Mouse (Mus musculus) hindbrain, embryonic 12.5 days (tissue): ENCODE measurements at regions not wholly inside any gene's neighbourhood (a gene's known extent, or its start where the extent isn't known, plus 50 kb on each side); places are given as distances from the start of the nearest gene placed in this dataset.
A peak's percentile ranks its signal among the peaks of the same experiment; 100 is the strongest.

ENCODE experiments used
- ATAC-seq: fragments of 200-750 bp; cut with Nextera tagmentation; 2 replicates; pipeline ENCODE4 v1.8.0; 2017; ENCODE audit warnings: moderate TSS enrichment; ENCODE audit not compliant: low FRiP score
- H3K27ac ChIP-seq: fragments of 300-500 bp; sonication (generic); 2 replicates; pipeline ENCODE4 v1.5.1; 2016; ENCODE audit warnings: mild to moderate bottlenecking
- H3K27me3 ChIP-seq: fragments of 300-500 bp; sonication (generic); 2 replicates; pipeline ENCODE4 v1.6.1; 2016; ENCODE audit warnings: mild to moderate bottlenecking
- H3K36me3 ChIP-seq: fragments of 300-500 bp; sonication (generic); 2 replicates; pipeline ENCODE4 v1.6.1; 2016; ENCODE audit warnings: mild to moderate bottlenecking
- H3K4me1 ChIP-seq: fragments of 300-500 bp; sonication (generic); 2 replicates; pipeline ENCODE4 v1.6.1; 2016
- H3K4me2 ChIP-seq: fragments of 300-500 bp; sonication (generic); replicated peaks from 2 replicates; pipeline ENCODE4 v1.6.1; 2016; ENCODE audit warnings: mild to moderate bottlenecking
- H3K4me3 ChIP-seq: fragments of 300-500 bp; sonication (generic); 2 replicates; pipeline ENCODE4 v1.5.1; 2016; ENCODE audit warnings: mild to moderate bottlenecking
- H3K9ac ChIP-seq: fragments of 300-500 bp; sonication (generic); 2 replicates; pipeline ENCODE4 v1.6.1; 2016; ENCODE audit warnings: mild to moderate bottlenecking, moderate library complexity
- H3K9me3 ChIP-seq: fragments of 300-500 bp; sonication (generic); replicated peaks from 2 replicates; pipeline ENCODE4 v1.6.1; 2016; ENCODE audit warnings: mild to moderate bottlenecking
- WGBS: fragments of 180-500 bp; shearing (Covaris S2); methylation state at CpG from one replicate; pipeline ENCODE4 v1.1.7; 2016; 5-methylcytosine and 5-hydroxymethylcytosine counted together

DNA sequence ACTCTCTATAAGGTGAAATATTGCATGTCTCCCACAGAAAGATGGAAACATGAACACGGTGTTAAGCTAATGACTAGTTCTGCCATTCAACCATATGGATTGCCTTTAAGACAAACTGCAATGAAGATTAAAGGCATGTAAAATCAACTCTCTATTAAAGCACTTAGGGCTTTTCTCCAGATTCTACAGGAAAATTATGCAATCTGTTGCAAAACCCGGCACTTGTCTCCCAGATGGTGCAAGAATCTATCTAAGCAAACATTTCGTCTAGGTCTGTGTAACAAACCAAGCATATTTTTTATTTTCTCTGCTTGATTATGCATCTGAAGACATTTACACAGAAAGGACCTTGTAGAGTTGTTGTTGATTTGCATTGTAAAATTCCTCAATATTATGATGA lies 1682.9 kb downstream of the Cdh8 start:
- Histone ChIP-seq H3K9me3 (no peaks in the 10 kb centered on the region), H3K4me3 (no peak overlapping the region), H3K4me2 (no peak overlapping the region), H3K4me1 (no peaks in the 10 kb centered on the region), H3K27ac (no peak overlapping the region), H3K36me3 (no peaks in the 10 kb centered on the region), H3K9ac (no peak overlapping the region), H3K27me3 (no peaks in the 10 kb centered on the region)
- WGBS: 88% methylated on average over 3 of the region's 3 CpGs
- no peak for ATAC-seq

DNA sequence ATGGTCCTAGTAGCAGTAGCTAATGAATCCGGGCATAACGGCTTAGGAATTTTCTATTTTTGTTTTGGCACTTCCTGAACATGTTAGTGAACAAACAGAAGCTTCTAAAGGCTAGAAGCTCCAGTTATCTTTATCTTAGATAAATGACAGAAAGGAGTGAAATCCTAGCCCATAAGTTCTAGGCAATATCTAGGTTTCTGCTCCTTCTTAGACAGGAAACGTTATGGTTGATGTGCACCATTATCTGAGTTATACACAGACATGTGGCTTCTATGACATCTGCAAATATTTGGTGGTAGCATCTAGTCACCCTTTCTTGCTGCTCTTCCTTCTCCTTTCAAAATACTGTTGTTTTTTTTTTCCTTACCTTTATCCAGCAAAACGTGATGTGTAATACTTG lies 1693.6 kb downstream of the Cdh8 start:
- Histone ChIP-seq H3K4me1 (no peaks in the 10 kb centered on the region), H3K9ac (no peak overlapping the region), H3K4me2 (no peak overlapping the region), H3K9me3 (no peaks in the 10 kb centered on the region), H3K27me3 (no peaks in the 10 kb centered on the region), H3K36me3 (no peaks in the 10 kb centered on the region), H3K27ac (no peak overlapping the region), H3K4me3 (no peak overlapping the region)
- 91% methylated on average over 4 of the region's 4 CpGs for WGBS
- ATAC-seq: no peak

DNA sequence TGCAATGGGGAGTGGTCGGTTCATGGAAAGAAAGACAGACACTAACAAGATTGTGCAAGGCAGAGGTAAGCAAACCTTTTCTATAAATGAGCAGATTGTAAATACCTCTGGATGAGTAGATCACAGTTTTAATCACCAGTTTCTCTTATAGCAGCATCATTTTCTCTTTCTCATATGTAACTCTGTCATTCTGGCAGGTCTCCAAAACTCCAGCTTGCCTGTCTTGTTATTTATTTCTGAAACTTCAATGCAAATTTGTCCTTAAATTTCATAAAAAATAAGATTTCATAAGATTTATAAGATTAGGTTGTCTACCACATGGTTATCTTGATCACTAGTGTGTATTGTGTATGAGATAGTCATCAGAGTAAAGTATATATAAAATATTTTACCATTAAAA lies 1714.6 kb downstream of the Cdh8 start:
- Histone ChIP-seq H3K4me1 (no peaks in the 10 kb centered on the region), H3K9me3 (no peaks in the 10 kb centered on the region), H3K27me3 (no peaks in the 10 kb centered on the region), H3K27ac (no peak overlapping the region), H3K4me3 (no peak overlapping the region), H3K4me2 (no peak overlapping the region), H3K9ac (no peak overlapping the region), H3K36me3 (no peaks in the 10 kb centered on the region)
- no peak for ATAC-seq
- 90% methylated on average over 1 of the region's 1 CpGs for WGBS

DNA sequence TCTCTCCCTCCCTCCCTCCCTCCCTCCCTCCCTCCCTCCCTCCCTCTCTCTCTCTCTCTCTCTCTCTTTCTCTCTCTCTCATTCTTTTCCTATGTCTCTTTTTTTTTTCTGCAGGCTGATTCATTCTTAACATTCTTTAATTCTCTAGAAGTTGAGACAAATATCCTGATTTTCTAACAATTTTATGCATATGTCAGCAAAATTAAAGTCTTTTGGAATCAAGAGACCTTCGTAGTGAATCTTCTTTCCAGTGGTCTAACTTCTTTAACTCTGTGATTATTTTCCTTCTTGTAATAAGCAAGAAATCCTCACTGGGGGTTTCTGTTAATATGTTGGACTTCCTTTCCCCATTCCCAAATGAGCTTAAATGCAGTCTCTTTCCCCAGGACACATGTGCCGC lies 1751.9 kb downstream of the Cdh8 start:
- H3K4me2 ChIP-seq: no peak overlapping the region
- no peak overlapping the region for H3K27ac ChIP-seq
- 89% methylated on average over 2 of the region's 2 CpGs for WGBS
- H3K36me3 ChIP-seq: no peaks in the 10 kb centered on the region
- H3K4me3 ChIP-seq: no peak overlapping the region
- H3K27me3 ChIP-seq: no peaks in the 10 kb centered on the region
- no peaks in the 10 kb centered on the region for H3K9me3 ChIP-seq
- H3K4me1 ChIP-seq: no peaks in the 10 kb centered on the region
- no peak for ATAC-seq
- no peak overlapping the region for H3K9ac ChIP-seq

DNA sequence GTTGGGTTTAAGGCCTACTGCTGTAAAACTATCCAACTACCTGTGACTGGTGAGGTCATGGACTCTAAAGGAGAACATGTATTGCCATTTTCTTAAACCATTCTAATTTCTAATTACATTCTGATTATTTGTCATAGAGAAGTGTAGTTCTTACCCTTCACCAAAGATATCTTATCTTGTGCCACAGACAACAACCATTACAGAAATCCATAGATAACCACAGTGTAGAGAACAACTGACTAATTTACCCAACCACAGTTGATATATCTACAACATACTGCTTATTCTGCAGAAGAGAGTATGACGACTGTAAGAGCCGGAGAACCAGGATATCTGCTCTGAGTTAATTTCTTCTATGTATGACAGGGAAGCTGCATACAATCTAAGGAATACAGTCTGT lies 1754.1 kb downstream of the Cdh8 start:
- 89% methylated on average over 2 of the region's 2 CpGs for WGBS

DNA sequence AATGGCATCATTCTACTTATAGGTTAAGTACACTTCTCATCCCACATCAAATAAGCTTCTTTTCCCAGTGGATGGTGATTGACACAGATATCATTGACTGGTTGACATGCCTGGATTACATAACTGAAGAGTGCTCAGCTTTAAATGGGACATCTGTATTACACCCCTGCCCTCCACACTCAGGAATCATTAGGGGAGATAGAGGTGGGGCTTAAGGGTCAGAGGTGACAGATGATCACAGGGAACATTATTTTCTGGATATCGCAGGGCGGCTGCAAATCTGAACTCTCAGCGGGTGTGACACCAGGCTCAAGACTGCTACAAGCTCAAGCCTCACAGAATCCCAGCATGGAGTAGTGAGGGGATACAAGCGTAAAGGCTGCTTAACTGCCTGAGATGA lies 1763.5 kb upstream of the Got2 start:
- H3K36me3 ChIP-seq: no peaks in the 10 kb centered on the region
- H3K4me1 ChIP-seq: no peaks in the 10 kb centered on the region
- no peak overlapping the region for H3K4me3 ChIP-seq
- no peak for ATAC-seq
- no peak overlapping the region for H3K27ac ChIP-seq
- H3K9ac ChIP-seq: no peak overlapping the region
- no peaks in the 10 kb centered on the region for H3K27me3 ChIP-seq
- 63% methylated on average over 4 of the region's 4 CpGs for WGBS
- no peak overlapping the region for H3K4me2 ChIP-seq
- H3K9me3 ChIP-seq: no peaks in the 10 kb centered on the region

More for the DNA sequence above, 1754.1 kb downstream of the Cdh8 start:
- ATAC-seq: no peak
- no peaks in the 10 kb centered on the region for H3K36me3 ChIP-seq
- no peak overlapping the region for H3K9ac ChIP-seq
- no peaks in the 10 kb centered on the region for H3K27me3 ChIP-seq
- no peak overlapping the region for H3K27ac ChIP-seq
- H3K4me1 ChIP-seq: no peaks in the 10 kb centered on the region
- no peak overlapping the region for H3K4me3 ChIP-seq
- no peaks in the 10 kb centered on the region for H3K9me3 ChIP-seq
- H3K4me2 ChIP-seq: no peak overlapping the region

DNA sequence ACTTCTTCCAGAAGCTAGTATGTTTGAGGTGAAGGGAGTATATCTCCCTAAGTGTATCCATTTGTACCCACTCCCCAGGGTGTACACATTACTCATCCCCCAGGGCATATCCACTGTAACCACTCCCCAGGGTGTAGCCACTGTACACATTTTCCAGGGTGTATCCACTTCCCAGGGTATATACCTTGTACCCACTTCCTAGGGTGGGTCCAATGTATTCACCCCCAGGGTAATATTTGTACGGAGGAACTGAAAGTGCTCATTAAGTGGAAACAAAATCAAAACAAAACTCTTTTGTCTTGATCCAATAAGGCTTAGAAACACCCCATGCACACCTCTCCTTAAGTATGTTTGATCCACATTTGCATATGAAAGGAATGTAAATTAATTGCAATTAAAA lies 1744.6 kb upstream of the Got2 start:
- no peak overlapping the region for H3K4me3 ChIP-seq
- 0 out of 2 replicates have a peak, but pooled peaks have one; percentile 61 for ATAC-seq
- WGBS: 52% methylated on average over 1 of the region's 1 CpGs
- no peaks in the 10 kb centered on the region for H3K27me3 ChIP-seq
- no peak overlapping the region for H3K4me2 ChIP-seq
- no peaks in the 10 kb centered on the region for H3K4me1 ChIP-seq
- H3K9me3 ChIP-seq: no peaks in the 10 kb centered on the region
- no peak overlapping the region for H3K9ac ChIP-seq
- no peak overlapping the region for H3K27ac ChIP-seq
- H3K36me3 ChIP-seq: no peaks in the 10 kb centered on the region
